Comparison of ENCODE assay signal across 8 mouse cellular contexts in genomic region chr11:98751221-98751782, GRCm38 (mm10). TPM values are rescaled to one million over a fixed set of nuclear protein-coding genes. Genes with fewer than 3 reads are reported as not detected.
DNase-seq lines count a peak whose midpoint lies in the region; ATAC-seq and TF ChIP-seq lines count a peak whose summit lies in the region.

No protein-coding gene starts in this region.

- TF ChIP-seq POLR2A in cerebellum, adult 2 months (IDR thresholded peaks at IDR 0.05; ENCODE audit: borderline replicate concordance, insufficient read depth, low read length): no peak

- DNase-seq in cerebellum, adult 11 months: peak; percentile 35
- no peak for DNase-seq in cerebellum, postnatal 4 days (ENCODE audit: low spot score in 2 of 2)
- DNase-seq in cerebellum, adult 2 months: peak; percentile 53 to 57
- peak; percentile 68 to 70 for DNase-seq in kidney, postnatal 25 days
- DNase-seq in frontal cortex, adult 2 months (ENCODE audit: extremely low spot score in 1 of 2, low spot score in 1 of 2): no peak
- no peak for DNase-seq in layer of hippocampus, postnatal 36 days

- peak overlapping the region; percentile 9 for H3K4me3 ChIP-seq in cerebellum, adult 2 months (replicated peaks; ENCODE audit: insufficient read depth, low read depth, low read length)
- H3K4me3 ChIP-seq in heart, embryonic 15.5 days: peak overlapping the region; percentile 22
- no peak overlapping the region for H3K4me3 ChIP-seq in midbrain, embryonic 16.5 days (ENCODE audit: low read depth, low read length)

- H3K36me3 ChIP-seq in heart, embryonic 15.5 days: peaks cover 13% of the 10 kb centered on the region
- peaks cover 16% of the 10 kb centered on the region for H3K36me3 ChIP-seq in midbrain, embryonic 16.5 days (ENCODE audit: control insufficient read depth, insufficient read depth, low read length)

- peak overlapping the region; percentile 54 for H3K4me2 ChIP-seq in heart, embryonic 15.5 days
- peak overlapping the region; percentile 93 for H3K4me2 ChIP-seq in midbrain, embryonic 16.5 days (ENCODE audit: low read length)

- H3K9ac ChIP-seq in heart, embryonic 15.5 days: peak overlapping the region; percentile 41
- peak overlapping the region; percentile 63 for H3K9ac ChIP-seq in midbrain, embryonic 16.5 days (ENCODE audit: low read depth, low read length)

- peak; percentile 53 for ATAC-seq in heart, embryonic 15.5 days (replicated peaks; ENCODE audit: insufficient number of reproducible peaks, insufficient read depth, low FRiP score, low read depth)
- no peak for ATAC-seq in midbrain, embryonic 16.5 days

- 8% methylated on average over 6 of the region's 6 CpGs for WGBS in cerebellum, adult 2 months
- 8% methylated on average over 6 of the region's 6 CpGs for WGBS in heart, embryonic 15.5 days
- WGBS in midbrain, embryonic 16.5 days: 17% methylated on average over 6 of the region's 6 CpGs

- no peaks in the 10 kb centered on the region for H3K9me3 ChIP-seq in heart, embryonic 15.5 days (replicated peaks)
- no peaks in the 10 kb centered on the region for H3K9me3 ChIP-seq in midbrain, embryonic 16.5 days (replicated peaks; ENCODE audit: control insufficient read depth, low read length, poor library complexity, severe bottlenecking)

- H3K4me1 ChIP-seq in cerebellum, adult 2 months (ENCODE audit: control insufficient read depth, insufficient read depth, low read length): peaks cover 89% of the 10 kb centered on the region
- H3K4me1 ChIP-seq in heart, embryonic 15.5 days (replicated peaks): peaks cover 97% of the 10 kb centered on the region
- H3K4me1 ChIP-seq in midbrain, embryonic 16.5 days (ENCODE audit: control insufficient read depth, insufficient read depth, low read length): peaks cover 84% of the 10 kb centered on the region

- H3K27me3 ChIP-seq in cerebellum, adult 2 months (ENCODE audit: control insufficient read depth, insufficient read depth, low read length): no peaks in the 10 kb centered on the region
- no peaks in the 10 kb centered on the region for H3K27me3 ChIP-seq in heart, embryonic 15.5 days
- H3K27me3 ChIP-seq in midbrain, embryonic 16.5 days (ENCODE audit: control insufficient read depth, insufficient read depth, low read depth, low read length): no peaks in the 10 kb centered on the region

- no peak for TF ChIP-seq CTCF in cerebellum, adult 2 months (IDR thresholded peaks at IDR 0.05; ENCODE audit: borderline replicate concordance, insufficient read depth, low read depth, low read length)

- H3K27ac ChIP-seq in cerebellum, adult 2 months (ENCODE audit: insufficient read depth, low read length): peak overlapping the region; percentile 100
- peak overlapping the region; percentile 92 for H3K27ac ChIP-seq in heart, embryonic 15.5 days
- H3K27ac ChIP-seq in midbrain, embryonic 16.5 days (ENCODE audit: low read length): peak overlapping the region; percentile 97

RNA-seq across cellular contexts. Expression of gene Thra, which starts 10.9 kb away (rescaled TPM):
- 439 and 447 TPM in 2 replicates for polyA plus RNA-seq in cerebellum, adult 2 months (2012; rRNA removed)
- polyA plus RNA-seq in heart, embryonic 15.5 days (2015; fragmentation: Nextera tagmentation; extraction: Ambion mirVana): 34.8 and 39.5 TPM in 2 replicates
- polyA plus RNA-seq in midbrain, embryonic 16.5 days (2015; fragmentation: Nextera tagmentation; extraction: Ambion mirVana): 139 and 149 TPM in 2 replicates
- 770 and 851 TPM in 2 replicates for polyA plus RNA-seq in frontal cortex, adult 2 months (2012; rRNA removed)
- total RNA-seq in layer of hippocampus, postnatal 36 days (2021): 100 to 1,000 TPM; 956 to 985 TPM

RNA-seq across cellular contexts. Expression of gene Med24, which starts 22.1 kb away (rescaled TPM):
- polyA plus RNA-seq in cerebellum, adult 2 months (2012; rRNA removed): 105 and 108 TPM in 2 replicates
- 33.5 and 43.0 TPM in 2 replicates for polyA plus RNA-seq in heart, embryonic 15.5 days (2015; fragmentation: Nextera tagmentation; extraction: Ambion mirVana)
- 75.1 and 77.5 TPM in 2 replicates for polyA plus RNA-seq in midbrain, embryonic 16.5 days (2015; fragmentation: Nextera tagmentation; extraction: Ambion mirVana)
- 137 and 157 TPM in 2 replicates for polyA plus RNA-seq in frontal cortex, adult 2 months (2012; rRNA removed)
- total RNA-seq in layer of hippocampus, postnatal 36 days (2021): 100 to 1,000 TPM; 127 to 140 TPM

RNA-seq across cellular contexts. Expression of gene Nr1d1, which starts 23.8 kb away (rescaled TPM):
- polyA plus RNA-seq in cerebellum, adult 2 months (2012; rRNA removed): 144 and 167 TPM in 2 replicates
- polyA plus RNA-seq in heart, embryonic 15.5 days (2015; fragmentation: Nextera tagmentation; extraction: Ambion mirVana): 7.0 and 7.5 TPM in 2 replicates
- polyA plus RNA-seq in midbrain, embryonic 16.5 days (2015; fragmentation: Nextera tagmentation; extraction: Ambion mirVana): 3.5 and 5.2 TPM in 2 replicates
- polyA plus RNA-seq in frontal cortex, adult 2 months (2012; rRNA removed): 124 and 126 TPM in 2 replicates
- 10 to 100 TPM; 59.1 to 78.4 TPM for total RNA-seq in layer of hippocampus, postnatal 36 days (2021)

RNA-seq across cellular contexts. Expression of gene Msl1, which starts 44.0 kb away (rescaled TPM):
- 99.1 and 103 TPM in 2 replicates for polyA plus RNA-seq in cerebellum, adult 2 months (2012; rRNA removed)
- 15.5 and 17.2 TPM in 2 replicates for polyA plus RNA-seq in heart, embryonic 15.5 days (2015; fragmentation: Nextera tagmentation; extraction: Ambion mirVana)
- 29.2 and 33.2 TPM in 2 replicates for polyA plus RNA-seq in midbrain, embryonic 16.5 days (2015; fragmentation: Nextera tagmentation; extraction: Ambion mirVana)
- polyA plus RNA-seq in frontal cortex, adult 2 months (2012; rRNA removed): 112 and 123 TPM in 2 replicates
- total RNA-seq in layer of hippocampus, postnatal 36 days (2021): 100 to 1,000 TPM; 185 to 187 TPM

RNA-seq across cellular contexts. Expression of gene Csf3, which starts 50.2 kb away (rescaled TPM):
- not detected in 2 replicates for polyA plus RNA-seq in cerebellum, adult 2 months (2012; rRNA removed)
- polyA plus RNA-seq in heart, embryonic 15.5 days (2015; fragmentation: Nextera tagmentation; extraction: Ambion mirVana): not detected in 2 replicates
- not detected in 2 replicates for polyA plus RNA-seq in midbrain, embryonic 16.5 days (2015; fragmentation: Nextera tagmentation; extraction: Ambion mirVana)
- polyA plus RNA-seq in frontal cortex, adult 2 months (2012; rRNA removed): not detected in 2 replicates
- total RNA-seq in layer of hippocampus, postnatal 36 days (2021): not detected

Comparison
In these comparisons a context has a peak if more than half of its experiments do, and no peak if none do; other contexts are left out.
1. DNase-seq: peak in cerebellum, adult 11 months (single experiment), cerebellum, adult 2 months (2 of 2) and kidney, postnatal 25 days (2 of 2); none in cerebellum, postnatal 4 days (0 of 2), frontal cortex, adult 2 months (0 of 2) and layer of hippocampus, postnatal 36 days (0 of 2).
2. RNA of gene Nr1d1, which starts 23.8 kb away (polyA plus RNA-seq): 144 to 167 TPM in cerebellum, adult 2 months and 124 to 126 TPM in frontal cortex, adult 2 months; 7.0 to 7.5 TPM in heart, embryonic 15.5 days and 3.5 to 5.2 TPM in midbrain, embryonic 16.5 days; every median in the first group is over 10 times any median in the second.
3. Peak in every context shown above with its lines, with median percentiles within 50 percentile points of each other: H3K27ac ChIP-seq.